Comparison of ENCODE assay signal across 34 mouse cellular contexts in the genomic region with DNA sequence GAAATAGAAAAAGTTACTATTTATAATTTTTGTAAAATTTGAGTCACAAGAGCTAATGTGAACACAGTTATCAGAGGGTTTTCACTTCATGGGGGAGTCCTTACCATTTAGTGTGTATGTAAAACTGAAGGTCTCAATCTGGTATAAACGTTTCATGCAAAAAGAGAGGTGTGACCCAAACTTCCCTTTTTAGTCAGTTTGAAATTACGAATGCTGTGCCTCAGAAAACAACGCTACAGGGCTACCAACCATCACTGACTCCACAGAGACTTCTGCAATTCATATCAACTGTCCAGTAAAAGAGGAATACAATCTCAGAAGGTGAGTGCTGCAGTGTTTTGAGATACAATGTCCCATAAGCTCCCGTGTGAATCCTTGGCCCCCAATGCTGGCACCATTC.
"Had no signal": no experiment of that assay in that cellular context is flagged by ENCODE, and none has a peak within 500 bp of the region (broad histone marks: within the 10 kb centered on the region; RNA-seq: fewer than 3 reads in every experiment).

No protein-coding gene starts in this region.

- H3K4me3 ChIP-seq: heart, embryonic 12.5 days; heart, embryonic 13.5 days; heart, embryonic 15.5 days; hindbrain, embryonic 10.5 days; hindbrain, embryonic 12.5 days; hindbrain, embryonic 15.5 days; intestine, embryonic 15.5 days; kidney, embryonic 15.5 days; layer of hippocampus, adult 2 months; left cerebral cortex, adult 2 months had no signal

- H3K4me1 ChIP-seq: heart, embryonic 12.5 days; heart, embryonic 15.5 days; hindbrain, embryonic 10.5 days; hindbrain, embryonic 12.5 days; hindbrain, embryonic 15.5 days; intestine, embryonic 15.5 days; kidney, embryonic 15.5 days had no signal

- DNase-seq: heart, postnatal 10 days; heart, postnatal 14 days; heart, postnatal 36 days; heart, postnatal 4 days; kidney, adult 11 months; kidney, adult 18-20 months; kidney, adult 2 months; kidney, adult 8-10 months; kidney, adult 9 months; kidney, postnatal 10 days; kidney, postnatal 14 days; kidney, postnatal 25 days; kidney, postnatal 36 days; kidney, postnatal 4 days; layer of hippocampus, adult 9-11 months; layer of hippocampus, postnatal 36 days had no signal

- H3K27ac ChIP-seq: heart, embryonic 13.5 days; heart, embryonic 15.5 days; hindbrain, embryonic 10.5 days; hindbrain, embryonic 12.5 days; hindbrain, embryonic 14.5 days; hindbrain, embryonic 15.5 days; hindbrain, postnatal 0 days; intestine, embryonic 15.5 days; kidney, embryonic 15.5 days; kidney, postnatal 0 days; layer of hippocampus, adult 2 months; left cerebral cortex, adult 2 months had no signal

- H3K9me3 ChIP-seq: heart, embryonic 12.5 days; heart, embryonic 13.5 days; heart, embryonic 15.5 days; hindbrain, embryonic 10.5 days; hindbrain, embryonic 12.5 days; hindbrain, embryonic 15.5 days; intestine, embryonic 15.5 days; kidney, embryonic 15.5 days had no signal

- H3K36me3 ChIP-seq: heart, embryonic 12.5 days; heart, embryonic 13.5 days; heart, embryonic 15.5 days; hindbrain, embryonic 10.5 days; hindbrain, embryonic 12.5 days; hindbrain, embryonic 15.5 days; intestine, embryonic 15.5 days; kidney, embryonic 15.5 days had no signal

- H3K9ac ChIP-seq: heart, embryonic 12.5 days; heart, embryonic 13.5 days; heart, embryonic 15.5 days; hindbrain, embryonic 12.5 days; hindbrain, embryonic 14.5 days; hindbrain, embryonic 15.5 days; intestine, embryonic 15.5 days; kidney, embryonic 15.5 days had no signal

- H3K27me3 ChIP-seq: heart, embryonic 12.5 days; heart, embryonic 13.5 days; heart, embryonic 15.5 days; hindbrain, embryonic 12.5 days; hindbrain, embryonic 15.5 days; intestine, embryonic 15.5 days; kidney, embryonic 15.5 days had no signal

- H3K4me2 ChIP-seq: heart, embryonic 11.5 days; heart, embryonic 12.5 days; heart, embryonic 13.5 days; heart, embryonic 15.5 days; hindbrain, embryonic 12.5 days; hindbrain, embryonic 14.5 days; hindbrain, embryonic 15.5 days; intestine, embryonic 15.5 days; kidney, embryonic 15.5 days had no signal

- ATAC-seq: hindbrain, embryonic 16.5 days; hindbrain, postnatal 0 days; inflammation-experienced regulatory T-cells, adult 6 months; intestine, embryonic 15.5 days; intestine, embryonic 16.5 days; intestine, postnatal 0 days had no signal
